Mouse (Mus musculus) right cerebral cortex, postnatal 4 days (tissue): ENCODE measurements around the gene Perm1.

Experiments used
- DNase-seq: peaks from one replicate; pipeline ENCODE4 v3.0.0-alpha.2; 2022

Gene Perm1

DNA sequence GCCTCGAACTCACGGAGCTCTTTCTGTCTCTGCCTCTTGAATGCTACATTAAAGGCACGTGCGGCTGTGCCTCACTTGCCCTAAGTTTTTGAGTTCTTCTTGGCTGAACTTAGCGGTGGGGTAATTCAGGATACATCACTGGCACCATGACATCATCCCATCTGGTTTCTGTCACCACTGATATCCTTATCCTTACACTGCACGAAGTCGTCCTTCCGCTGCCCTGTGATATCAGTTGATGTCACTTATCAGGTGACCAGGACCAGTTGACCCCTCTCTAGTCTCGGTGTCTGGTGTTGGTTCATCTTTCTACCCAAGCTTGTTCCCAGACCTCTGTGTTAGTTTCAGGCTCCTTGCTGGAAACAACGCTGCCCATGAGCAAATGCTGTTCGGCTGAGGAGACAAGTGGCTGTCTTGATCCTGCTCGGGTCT lies 13.2 kb upstream of the Perm1 start:
- DNase-seq = no peak

DNA sequence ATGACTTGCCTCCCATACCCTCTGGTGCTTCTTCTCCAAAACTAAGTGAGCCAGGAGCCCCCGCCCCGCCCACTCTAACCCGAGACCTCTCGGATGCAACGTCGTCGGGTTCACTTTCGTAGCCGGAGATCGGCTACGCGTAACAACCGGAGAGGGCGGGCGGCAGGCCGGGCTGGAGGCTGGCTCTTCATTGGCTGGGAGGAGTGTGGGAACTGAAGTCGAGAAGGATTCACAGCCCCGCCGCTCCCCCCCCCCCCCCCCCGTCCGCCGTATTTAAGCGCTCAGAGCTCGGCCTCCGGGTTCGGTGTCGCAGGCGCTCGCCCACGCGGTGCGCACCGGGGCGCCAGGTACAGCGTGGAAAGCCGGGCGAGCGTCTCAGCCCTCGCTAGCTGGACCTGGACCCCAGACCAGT lies 12.7 kb upstream of the Perm1 start, which contains the start of gene AW011738:
TSS of gene AW011738 (plus strand) at position 304 of the 412 bp plus-strand sequence.
- peak; percentile 61 for DNase-seq

DNA sequence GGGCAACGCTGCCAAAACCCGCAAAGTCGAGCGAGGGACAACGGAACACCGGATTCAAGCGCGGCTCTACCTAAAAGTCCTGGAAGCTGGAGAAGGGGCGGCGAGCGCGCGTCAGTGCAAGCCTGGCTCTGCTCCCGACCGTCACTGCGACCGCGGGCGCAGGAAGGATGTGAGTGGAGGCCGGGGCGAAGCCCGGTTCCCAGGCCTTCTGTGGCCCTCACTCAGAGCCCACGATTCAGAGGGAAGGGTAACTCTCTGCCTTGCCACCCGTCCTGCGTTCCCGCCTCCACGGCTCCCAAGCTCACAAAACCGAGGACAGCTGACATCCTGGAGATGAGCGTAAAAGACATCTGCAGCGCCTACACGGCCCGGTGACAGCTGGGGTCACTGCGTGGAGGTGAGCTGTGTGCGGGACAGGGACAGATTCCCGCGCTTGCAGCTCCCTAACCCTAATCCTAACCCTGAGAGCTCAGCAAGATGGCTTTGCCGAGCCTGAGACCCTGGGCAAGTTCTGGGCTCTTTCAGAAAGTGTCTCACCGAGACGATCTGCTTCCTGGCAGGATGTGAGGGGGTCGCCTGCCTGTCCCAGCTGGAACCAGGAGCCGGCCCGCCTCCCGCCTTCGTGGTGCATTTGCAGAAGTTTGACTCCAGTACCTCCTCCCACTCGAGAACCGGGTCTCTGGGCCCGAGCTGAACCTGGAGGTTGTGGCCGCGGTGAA lies 12.1 kb upstream of the Perm1 start:
- DNase-seq = no peak

DNA sequence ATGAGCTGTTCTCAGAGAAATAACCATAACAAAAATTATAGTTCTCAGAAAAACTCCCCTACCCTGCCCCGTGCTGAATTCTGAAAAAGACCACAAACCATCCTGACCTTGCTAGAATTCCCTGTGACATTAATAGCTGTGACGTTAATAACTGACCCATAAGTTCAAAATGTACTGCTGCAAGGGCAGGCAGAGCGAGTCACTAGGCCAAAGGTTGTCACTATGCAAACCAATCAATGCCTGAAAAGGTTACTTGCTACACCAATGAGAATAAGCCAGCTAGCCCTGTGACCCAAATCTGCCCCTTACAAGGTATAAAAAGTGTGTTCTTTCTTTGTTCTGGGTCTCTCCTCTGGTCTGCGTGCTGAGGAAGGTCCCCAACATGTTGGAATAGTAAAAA lies 6.8 kb upstream of the Perm1 start:
- DNase-seq = no peak

DNA sequence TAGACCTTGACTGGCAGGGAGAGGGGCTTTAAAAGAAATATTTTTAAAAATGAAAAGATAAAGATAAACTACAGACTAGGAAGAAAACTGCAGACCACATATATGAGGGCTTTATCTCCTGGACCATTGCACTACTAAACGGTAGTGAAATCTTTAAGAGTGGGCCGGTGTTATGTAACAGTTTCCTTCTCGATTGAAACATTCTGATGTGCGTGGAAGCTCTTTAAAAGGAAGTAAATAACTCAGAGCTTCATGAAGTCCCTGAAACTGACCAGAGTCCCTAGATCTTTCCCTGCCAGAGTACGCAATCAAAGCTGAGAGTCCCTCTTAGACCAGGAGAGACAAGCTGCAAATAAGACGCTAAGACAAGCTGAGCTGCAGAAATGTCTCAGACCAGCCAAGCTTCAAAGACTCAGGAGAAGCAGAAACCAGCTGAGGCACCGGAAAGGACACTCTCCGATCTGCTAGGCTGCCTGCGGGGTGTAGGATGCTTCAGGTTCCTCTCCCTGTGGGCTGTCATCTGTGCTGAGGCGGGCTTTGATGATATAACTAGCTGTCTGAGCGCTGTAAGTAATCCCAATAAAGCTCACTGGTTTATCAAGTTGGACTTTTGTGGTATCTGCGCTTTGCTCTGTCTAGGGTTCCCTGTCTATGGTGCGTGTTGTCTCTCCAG lies 5.6 kb upstream of the Perm1 start:
- DNase-seq = no peak

DNA sequence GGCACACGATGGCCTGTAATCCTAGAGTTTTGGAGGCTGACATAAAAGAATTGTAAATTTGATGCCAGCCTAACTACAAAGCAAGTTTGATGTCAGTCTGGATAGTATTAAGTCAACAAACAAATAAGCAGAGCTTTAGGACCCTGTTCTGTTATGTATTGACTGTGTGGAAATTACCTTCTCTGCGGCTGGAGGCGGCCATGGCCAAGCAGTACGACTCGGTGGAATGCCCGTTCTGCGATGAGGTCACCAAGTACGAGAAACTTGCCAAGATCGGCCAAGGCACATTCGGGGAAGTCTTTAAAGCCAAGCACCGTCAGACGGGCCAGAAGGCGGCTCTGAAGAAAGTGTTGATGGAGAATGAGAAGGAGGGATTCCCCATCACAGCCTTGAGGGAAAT lies 2.5 kb upstream of the Perm1 start:
- DNase-seq = no peak

DNA sequence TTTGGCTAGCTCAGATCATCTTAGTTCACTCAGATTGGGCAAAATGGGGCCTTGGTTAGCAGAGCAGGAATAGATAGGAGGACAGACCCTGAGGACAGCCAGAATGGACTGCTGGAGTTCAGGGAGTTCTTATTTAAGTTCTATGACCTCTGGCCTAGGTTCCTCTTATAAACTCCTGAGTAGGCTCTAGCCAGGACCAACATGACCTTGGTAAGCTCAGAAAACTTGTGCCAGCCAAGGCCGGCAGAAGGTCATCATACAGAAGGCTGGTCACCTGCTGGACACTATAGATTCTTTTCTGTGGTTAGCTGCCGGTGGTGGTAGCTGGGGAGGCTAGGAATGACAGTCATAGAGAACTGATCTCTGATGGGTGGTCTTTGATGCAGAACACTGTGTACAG lies 528 bp downstream of the Perm1 start:
- DNase-seq = no peak

DNA sequence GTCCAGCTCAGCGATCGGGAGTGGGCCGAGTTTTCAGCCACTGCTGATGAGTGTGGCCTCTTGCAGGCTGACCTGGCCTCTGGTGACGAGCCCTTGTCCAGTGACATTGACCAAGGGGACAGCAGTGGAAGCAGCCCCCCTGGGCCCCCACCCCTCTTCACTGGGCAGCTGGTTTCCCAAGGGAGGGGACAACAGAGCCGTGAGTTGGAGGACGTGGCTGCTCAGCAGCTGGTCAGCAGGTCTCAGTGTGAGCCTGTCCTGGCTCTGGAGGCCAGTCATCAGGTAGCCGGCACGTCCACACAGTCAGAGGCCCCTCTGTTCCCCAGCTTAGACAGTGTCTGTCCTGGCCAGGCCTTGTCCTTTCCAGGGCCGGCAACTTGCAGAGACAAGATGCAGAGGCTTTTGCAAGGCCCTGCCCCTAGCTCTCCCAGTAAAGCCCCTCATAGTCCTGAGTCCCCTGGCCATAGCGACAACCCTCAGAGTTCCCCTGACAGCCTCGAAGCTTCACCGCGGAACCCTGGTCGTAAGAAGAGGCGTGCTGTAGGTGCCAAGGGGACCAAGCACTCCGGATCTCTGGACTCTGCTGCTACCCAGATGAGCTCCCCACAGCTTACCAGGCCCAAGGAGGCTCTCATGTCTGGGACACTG lies 1.5 kb downstream of the Perm1 start:
- DNase-seq = no peak

DNA sequence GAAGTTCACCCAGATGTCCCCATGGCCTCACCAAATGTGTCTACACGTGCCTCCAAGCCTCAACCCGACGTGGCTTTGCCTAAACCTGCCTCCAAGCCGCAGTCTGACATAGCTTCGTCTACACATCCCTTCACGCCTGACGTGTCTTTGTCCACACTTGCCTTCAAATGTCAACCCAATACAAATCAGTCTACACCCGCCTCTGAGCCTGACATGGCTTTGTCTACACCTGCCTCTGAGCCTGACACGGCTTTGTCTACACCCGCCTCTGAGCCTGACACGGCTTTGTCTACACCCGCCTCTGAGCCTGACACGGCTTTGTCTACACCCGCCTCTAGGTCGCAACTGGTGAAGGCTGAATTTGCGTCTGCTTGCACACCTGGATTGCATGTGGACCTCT lies 2.2 kb downstream of the Perm1 start:
- no peak for DNase-seq

DNA sequence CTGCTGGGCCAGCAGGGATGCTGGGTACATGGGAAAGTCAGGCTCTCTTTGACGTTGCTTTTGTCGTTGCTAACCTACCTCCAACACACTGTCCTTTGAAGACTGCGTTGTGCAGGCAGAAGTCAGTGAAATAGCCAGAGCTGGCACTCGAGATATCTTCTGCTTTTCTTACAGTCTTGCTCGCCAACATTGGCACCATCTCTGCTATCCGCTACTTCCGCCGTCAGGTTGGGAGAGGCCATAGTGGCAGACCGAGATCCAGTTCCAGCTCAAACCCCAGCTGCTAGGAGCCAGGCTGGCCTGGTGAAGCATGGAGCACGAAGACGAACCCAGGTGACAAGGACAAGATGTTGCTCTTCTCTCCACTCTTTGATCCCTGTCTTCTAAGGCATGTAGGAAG lies 4.3 kb downstream of the Perm1 start:
- DNase-seq = no peak

DNA sequence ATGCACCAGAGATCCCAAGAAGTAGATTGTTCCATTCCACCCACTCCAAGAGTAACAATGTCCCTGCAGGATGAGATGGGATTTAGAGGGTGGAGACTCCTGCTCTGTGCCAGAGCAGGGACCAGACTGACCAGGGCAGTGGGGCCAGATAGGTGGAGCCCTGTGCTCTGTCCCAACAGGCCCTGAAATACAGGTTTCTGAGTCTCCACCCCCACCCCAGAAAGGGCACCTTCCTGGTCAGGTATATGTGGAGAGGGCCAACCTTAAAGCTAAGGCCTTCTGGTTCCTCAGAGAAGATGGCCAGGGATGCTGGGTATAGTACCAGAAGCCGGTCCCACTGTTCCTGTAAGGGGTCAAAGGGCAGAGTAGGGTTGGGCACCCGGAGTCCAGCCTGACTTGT lies 8.6 kb downstream of the Perm1 start:
- no peak for DNase-seq

DNA sequence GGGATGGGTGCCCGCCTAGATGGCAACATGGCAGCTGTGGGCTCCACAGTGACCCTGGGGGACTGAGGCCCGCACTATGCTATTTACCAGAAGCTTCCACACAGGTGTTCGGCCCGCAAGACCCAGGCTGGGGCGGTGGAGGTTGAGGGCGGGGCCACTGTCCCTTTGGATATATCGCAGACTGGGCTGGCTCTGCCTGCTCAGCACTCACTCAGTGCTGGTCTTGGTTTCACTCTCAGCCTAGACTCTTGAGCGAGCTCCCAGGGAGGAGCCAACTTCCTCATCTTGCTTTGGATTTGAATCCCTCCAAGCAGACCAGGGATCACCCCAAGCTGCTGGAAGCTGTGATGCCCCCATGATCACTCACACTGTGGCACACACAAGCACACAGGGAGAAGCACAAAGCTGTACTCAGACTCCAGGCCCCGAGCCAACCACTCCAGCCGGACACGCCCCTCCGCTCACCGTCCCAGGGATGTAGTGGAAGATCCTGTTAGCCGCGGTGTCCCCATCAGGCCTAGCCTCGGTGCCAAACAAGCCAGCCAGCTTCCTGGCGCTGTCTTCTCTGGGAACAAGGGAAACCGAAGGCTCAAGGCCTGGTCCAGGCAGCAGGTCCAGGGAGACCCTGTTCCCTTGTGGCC lies 12.2 kb downstream of the Perm1 start:
- no peak for DNase-seq

DNA sequence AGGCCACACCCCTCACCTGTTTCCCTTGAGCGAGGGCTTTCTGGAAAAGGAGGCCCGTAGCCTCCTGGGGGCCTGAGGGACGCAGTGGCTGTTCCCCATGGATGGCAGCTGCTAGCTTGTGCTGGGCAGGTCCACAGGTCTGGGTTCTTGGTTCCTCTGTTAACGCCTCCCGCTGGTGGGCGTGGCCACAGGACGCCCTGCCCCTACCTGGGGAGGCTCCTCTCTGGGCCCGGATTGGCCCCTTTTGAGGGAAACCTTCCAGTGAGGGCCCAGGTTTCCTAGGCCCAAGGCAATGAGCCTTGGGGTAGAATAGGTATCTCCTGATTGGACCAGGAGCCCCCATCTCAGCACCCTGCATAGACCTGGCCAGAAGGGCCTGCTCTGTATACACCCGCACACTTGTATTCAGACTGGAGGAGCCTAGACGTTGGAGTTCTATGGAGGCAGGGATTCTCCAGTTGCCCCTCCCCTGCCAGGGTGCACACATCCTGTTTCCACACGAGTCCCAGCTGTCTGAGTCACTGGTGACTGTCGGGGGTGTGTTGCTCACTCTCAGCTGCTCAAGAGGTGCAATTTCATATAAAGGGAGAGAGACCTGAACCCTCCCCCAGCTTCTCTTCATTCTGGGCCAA lies 12.8 kb downstream of the Perm1 start:
- no peak for DNase-seq

DNA sequence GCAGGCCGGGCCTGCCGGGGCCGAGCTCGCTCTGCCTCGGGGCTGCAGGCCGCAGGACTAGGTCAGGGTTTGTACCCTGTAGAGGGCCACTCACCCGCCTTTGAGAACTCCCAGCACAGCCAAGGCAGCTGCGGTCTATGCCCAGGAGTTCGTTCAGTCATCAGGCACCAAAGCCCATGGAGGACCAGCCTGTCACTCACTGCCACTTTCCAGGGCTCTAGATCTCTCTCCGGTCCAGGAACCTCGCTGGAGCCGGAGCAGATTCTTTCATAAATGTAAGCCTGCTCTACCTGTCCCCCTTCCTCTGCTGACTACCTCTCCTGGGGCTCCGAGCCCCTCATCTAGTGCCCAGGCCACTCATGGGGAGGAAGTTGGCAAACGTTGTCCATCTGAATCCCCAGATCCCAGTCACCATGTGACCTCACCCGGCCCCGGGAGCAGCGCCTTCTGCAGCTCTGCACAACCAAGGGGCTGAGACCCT lies 18.4 kb downstream of the Perm1 start:
- DNase-seq = no peak

DNA sequence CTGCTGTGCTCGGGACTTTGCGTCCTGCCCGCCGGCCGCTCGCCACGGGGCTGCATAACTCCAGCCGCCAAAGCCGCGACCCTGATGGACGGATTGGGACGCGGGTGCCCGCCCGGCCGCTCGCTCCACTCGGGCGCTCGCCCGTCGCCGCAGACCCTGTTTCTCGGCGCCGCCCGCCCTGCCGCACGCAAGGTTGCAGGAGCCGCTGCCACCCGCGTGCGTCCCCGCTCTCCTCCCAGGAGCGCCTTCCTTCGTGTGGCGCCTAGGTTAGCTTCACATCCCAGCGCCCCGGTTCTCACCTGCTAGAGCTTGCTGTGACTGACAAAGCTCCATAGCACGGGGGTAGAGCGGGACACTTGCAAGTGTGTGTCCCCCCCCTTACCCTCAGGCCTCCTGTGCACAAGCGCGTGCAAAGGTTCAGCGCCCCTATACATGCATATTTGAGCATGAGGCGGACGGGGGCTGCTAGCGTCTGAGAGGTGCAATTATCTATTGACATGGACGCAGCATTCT lies 19.1 kb downstream of the Perm1 start, which contains the start of gene Plekhn1:
TSS of gene Plekhn1 (minus strand) at position 157 of the 513 bp plus-strand sequence.
- DNase-seq = peak; percentile 79

DNA sequence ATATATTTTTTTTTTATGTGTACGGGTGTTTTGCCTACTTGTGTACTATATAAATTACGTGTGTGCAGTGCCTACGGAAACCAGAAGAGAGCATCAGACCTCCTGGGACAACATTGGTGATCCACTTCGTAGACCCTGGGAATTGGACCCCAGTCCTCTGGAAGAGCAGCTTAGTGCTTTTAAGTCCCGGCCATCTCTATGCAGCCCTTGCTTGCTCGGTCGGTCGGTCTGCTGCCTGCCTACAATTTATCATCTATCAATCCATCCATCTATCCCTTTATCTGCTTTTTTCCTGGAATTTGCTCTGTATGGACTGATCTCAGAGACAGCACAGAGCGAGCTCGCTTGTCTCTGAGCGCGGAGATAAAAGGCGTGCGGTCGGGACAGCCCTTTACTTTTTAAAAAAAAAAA lies 19.7 kb downstream of the Perm1 start:
- DNase-seq = no peak

DNA sequence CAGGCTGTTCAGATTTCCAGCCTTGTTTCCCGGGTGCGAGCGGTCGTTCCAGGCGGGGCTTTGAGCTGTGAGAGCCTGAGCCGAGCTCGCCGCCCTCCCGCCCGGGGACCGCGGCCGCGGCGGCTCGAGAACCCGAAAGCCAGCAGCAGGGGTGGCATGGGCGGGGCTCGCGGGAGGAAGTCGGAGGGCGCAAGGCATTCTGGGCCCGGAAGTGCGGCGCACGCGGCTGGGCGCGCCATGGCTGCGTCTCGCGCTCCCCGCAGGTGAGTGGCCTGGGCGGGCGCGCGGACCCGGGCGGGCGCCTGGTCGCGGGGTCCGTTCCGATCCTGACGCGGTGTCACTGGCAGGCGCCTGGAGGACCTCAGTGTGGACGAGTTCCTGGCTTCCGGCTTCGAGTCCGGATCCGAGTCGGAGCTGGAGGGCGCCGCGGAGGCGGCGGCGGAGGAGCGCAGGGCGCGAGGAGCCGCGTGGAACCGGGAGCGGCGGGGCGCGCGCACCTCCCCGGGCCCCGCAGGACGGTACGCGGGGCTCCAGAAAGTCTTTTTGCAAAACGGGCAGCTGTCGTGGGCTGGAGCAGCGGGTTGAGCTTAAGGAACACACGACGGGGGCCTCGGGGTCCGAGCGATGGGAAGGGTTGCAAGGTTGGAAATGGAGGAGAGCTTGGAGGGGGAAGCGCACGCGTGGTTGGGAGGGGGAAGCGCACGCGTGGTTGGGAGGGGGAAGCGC lies 20.3 kb downstream of the Perm1 start, which contains the start of gene Noc2l:
TSS of gene Noc2l (plus strand) at position 203 of the 726 bp plus-strand sequence.
- DNase-seq = peak; percentile 88

DNA sequence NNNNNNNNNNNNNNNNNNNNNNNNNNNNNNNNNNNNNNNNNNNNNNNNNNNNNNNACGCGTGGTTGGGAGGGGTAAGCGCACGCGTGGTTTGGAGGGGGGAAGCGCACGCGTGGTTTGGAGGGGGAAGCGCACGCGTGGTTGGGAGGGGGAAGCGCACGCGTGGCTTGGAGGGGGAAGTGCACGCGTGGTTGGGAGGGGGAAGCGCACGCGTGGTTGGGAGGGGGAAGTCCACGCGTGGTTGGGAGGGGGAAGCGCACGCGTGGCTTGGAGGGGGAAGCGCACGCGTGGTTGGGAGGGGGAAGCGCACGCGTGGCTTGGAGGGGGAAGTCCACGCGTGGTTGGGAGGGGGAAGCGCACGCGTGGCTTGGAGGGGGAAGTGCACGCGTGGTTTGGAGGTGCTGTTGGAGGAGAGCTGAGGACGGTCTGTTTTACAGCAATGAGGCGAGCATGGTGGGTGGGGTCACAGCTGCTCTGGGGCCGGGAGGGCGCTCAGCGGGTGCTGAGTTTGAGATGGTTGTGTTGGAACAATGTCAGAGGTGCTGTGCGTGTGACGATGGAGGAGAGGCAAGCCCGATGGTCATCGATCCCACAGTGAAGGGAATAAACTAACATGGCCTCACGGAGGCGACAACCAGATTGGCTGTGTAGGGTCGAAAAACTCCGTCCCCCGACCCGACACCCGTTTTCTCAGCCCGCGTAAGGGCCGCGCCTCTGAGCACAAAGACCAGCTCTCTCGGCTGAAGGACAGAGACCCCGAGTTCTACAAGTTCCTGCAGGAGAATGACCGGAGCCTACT lies 21.2 kb downstream of the Perm1 start:
- DNase-seq = no peak

DNA sequence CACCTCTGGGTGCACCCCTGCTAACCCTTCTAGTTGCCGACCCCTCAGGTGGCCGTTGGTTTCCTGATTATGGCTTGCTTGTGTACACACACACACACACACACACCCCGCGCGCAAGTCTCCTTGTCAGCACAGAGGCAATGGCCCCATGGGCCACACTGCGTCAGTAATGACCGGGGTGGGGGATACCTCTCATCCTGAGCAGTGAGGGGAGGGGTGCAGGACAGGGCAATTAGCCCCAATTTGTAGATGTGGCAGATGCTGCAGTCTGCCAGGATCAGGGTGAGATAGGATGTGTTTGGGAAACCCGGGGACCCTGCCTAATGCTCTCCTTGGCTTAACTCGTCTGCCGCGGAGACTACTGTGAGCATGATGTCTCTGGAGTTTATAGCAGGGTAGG lies 33.9 kb downstream of the Perm1 start:
- no peak for DNase-seq

DNA sequence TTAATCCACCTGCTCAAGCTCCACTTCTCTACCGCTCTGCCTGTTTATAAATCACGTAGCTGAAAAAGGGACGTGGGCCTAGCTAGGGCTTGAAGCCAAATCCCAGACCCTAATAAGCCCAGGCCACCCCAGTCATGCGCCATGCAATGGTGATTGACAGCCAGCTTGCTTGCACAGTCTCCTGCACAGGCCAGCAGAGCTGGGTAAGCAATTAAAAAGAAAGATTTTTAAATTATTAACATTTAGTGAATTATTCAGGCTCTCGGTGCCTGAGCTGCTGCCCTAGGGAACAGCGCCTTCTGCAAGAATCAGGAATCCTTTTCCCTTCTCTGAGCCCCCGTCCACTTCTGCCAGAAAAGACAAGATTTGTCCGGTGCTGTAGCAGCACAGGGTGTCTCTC lies 35.4 kb downstream of the Perm1 start:
- no peak for DNase-seq

DNA sequence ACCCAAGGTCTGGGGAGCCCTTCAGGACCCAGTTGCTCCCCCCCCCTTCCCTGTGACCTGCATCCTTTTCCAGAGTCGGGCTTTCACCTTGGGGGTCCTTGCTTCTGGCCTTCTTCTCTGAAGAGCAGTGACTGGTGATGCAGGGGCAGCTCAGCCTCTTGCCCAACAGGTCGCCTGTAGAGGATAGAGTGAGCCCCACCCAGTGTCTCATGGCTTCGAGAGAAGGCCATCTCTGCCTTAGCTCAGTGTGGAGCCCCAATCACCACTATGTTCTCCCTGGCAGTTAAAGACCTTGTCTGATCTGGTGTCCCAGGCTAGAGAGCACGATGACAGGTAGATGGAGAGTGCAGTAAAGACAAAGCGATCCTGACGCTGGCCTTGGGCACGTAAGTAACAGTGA lies 36.5 kb downstream of the Perm1 start:
- DNase-seq = no peak
